Mouse (Mus musculus): ENCODE results near the gene Olfr444.

GRCm38 (mm10) chr6:42908578-42908977 is 40.3 kb upstream of the Olfr444 start, which contains the start of gene Olfr447:
- TF ChIP-seq CTCF (IDR thresholded peaks at IDR 0.05; ENCODE audit: low read depth) (no peak), EP300 (optimal IDR thresholded peaks at IDR 0.05) (no peak)

Measured in stomach, postnatal 0 days (tissue).